Mouse (Mus musculus) megakaryocyte, embryonic 14.5 days (primary cell): ENCODE data around the gene Ust.

Experiments used
- FLI1 ChIP-seq: IDR thresholded peaks from 2 replicates; pipeline ENCODE4 v1.6.1; 2012; ENCODE audit warnings: low read length, inconsistent platforms, mixed read lengths
- GATA1 ChIP-seq: IDR thresholded peaks from 3 replicates; pipeline ENCODE4 v1.6.1; 2012; ENCODE audit warnings: mixed read lengths, low read length, inconsistent platforms, borderline replicate concordance

DNA sequence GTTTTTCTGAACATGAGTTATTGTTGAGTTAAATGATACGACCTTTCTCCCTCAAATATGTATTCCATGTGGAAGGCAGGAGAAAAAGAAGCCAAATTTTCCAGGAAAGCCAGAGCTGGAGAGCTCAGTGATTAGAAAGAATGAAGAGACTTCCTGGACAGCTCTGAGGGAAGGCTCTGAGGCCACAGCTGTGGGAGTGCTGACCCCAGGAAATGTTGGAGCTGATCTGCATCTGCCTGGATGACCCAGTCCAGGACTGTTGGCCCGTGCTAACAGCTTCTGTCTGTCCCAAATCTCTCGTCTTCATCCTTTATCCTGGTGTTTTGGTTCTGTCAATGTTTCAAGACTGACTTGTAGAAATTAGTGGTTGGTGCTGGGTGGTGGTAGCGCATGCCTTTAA is 42.7 kb upstream of the Ust start:
- TF ChIP-seq GATA1 (no peak), FLI1 (no peak)
